Mouse (Mus musculus) hindbrain, embryonic 10.5 days (tissue): Measurements from ENCODE around the gene Paqr7. TPM values are rescaled to one million over a fixed set of nuclear protein-coding genes. Genes with fewer than 3 reads are reported as not detected.
"Not testable (repeated sequence)": the region's sequence is repeated elsewhere in the genome, so short reads cannot be mapped to it uniquely, and the experiment has no call there.

Experiments used
- DNase-seq: peaks from one replicate; pipeline ENCODE4 v3.0.0-alpha.2; 2017; ENCODE audit warnings: low spot score
- H3K27ac ChIP-seq: fragments of 300-500 bp; sonication (generic); 2 replicates; pipeline ENCODE4 v1.5.1; 2016; ENCODE audit warnings: mild to moderate bottlenecking, moderate library complexity
- H3K27me3 ChIP-seq: fragments of 300-500 bp; sonication (generic); 2 replicates; pipeline ENCODE4 v1.6.1; 2016; ENCODE audit warnings: mild to moderate bottlenecking; ENCODE audit not compliant: poor library complexity, insufficient read depth, severe bottlenecking
- H3K36me3 ChIP-seq: fragments of 300-500 bp; sonication (generic); 2 replicates; pipeline ENCODE4 v1.6.1; 2016; ENCODE audit warnings: mild to moderate bottlenecking, moderate library complexity
- H3K4me1 ChIP-seq: fragments of 300-500 bp; sonication (generic); replicated peaks from 2 replicates; pipeline ENCODE4 v1.6.1; 2016; ENCODE audit warnings: mild to moderate bottlenecking
- H3K4me3 ChIP-seq: fragments of 300-500 bp; sonication (generic); 2 replicates; pipeline ENCODE4 v1.5.1; 2016; ENCODE audit warnings: mild to moderate bottlenecking, moderate library complexity
- H3K9me3 ChIP-seq: fragments of 300-500 bp; sonication (generic); 2 replicates; pipeline ENCODE4 v1.6.1; 2016; ENCODE audit warnings: mild to moderate bottlenecking, moderate library complexity
- WGBS: fragments of 180-500 bp; shearing (Covaris S2); methylation state at CpG from one replicate; pipeline ENCODE4 v1.1.7; 2016; 5-methylcytosine and 5-hydroxymethylcytosine counted together
- polyA plus RNA-seq: library from polyadenylated mRNA; unstranded; fragments of >200 nt; fragmentation: Nextera tagmentation; extraction: Ambion mirVana; gene quantifications from 2 replicates; pipeline ENCODE4 v1.2.1, GENCODE M21; 2016

The Paqr7 gene
- polyA plus RNA-seq, 1 experiment from 2014 or later, result 4.3 TPM

GRCm38 (mm10) chr4:134479839-134480238 lies 16.7 kb upstream of the Paqr7 start:
- H3K27ac ChIP-seq, result no peak overlapping the region
- H3K27me3 ChIP-seq, result peaks cover 11% of the 10 kb centered on the region; the same call in 1 of the 2 replicates
- no peak for DNase-seq
- H3K4me1 ChIP-seq, result 0 out of 2 replicates have a peak, but pooled peaks cover 5% of the 10 kb centered on the region
- H3K9me3 ChIP-seq, result no peaks in the 10 kb centered on the region
- H3K36me3 ChIP-seq, result peaks cover 27% of the 10 kb centered on the region
- WGBS, result 87% methylated on average over 4 of the region's 4 CpGs
- H3K4me3 ChIP-seq, result no peak overlapping the region

DNA sequence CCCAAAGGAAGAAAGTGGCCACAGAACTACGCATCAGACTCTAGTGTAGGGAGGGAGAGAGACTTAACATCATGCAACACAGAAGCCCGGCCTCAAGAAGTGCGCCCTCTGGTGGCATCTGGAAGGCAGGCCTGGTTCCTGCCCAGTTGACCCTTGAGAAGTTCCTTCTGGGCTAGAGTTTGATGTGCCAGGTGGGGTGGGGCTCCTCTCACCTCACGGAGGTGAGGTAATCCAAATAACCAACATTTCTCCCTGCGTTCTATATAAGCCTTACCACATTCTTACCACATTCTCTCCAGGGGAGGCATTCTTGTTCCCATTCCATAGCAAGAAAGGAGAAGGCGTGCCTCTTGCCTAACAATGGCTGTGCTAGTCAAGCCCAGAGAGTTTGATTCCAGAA lies 15.6 kb upstream of the Paqr7 start:
- peak; percentile 72 for DNase-seq
- H3K27ac ChIP-seq, result no peak overlapping the region
- peaks cover 17% of the 10 kb centered on the region for H3K36me3 ChIP-seq
- 0 out of 2 replicates have a peak, but pooled peaks cover 5% of the 10 kb centered on the region for H3K4me1 ChIP-seq
- WGBS, result 25% methylated on average over 6 of the region's 6 CpGs
- no peak overlapping the region for H3K4me3 ChIP-seq
- H3K27me3 ChIP-seq, result peaks cover 11% of the 10 kb centered on the region; the same call in 1 of the 2 replicates
- no peaks in the 10 kb centered on the region for H3K9me3 ChIP-seq

DNA sequence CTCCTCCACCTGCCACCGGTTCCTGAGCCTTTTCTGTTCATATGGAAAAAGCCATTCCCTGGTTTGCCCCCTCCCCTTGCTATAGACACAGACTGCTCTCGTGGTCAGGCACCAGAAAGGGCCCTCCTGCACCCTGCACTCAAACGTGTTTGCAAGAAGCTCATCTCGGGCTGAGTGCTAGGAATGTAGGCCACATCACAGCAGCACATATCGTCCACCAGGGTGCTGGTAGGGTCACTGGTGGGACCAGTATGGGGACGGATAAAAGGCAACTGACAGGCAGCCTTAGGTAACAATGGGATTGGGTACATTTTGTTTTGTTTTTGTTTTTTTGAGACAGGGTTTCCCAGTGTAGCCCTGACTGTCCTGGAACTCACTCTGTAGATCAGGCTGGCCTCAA lies 15.2 kb upstream of the Paqr7 start:
- 0 out of 2 replicates have a peak, but pooled peaks cover 5% of the 10 kb centered on the region for H3K4me1 ChIP-seq
- DNase-seq, result no peak
- H3K4me3 ChIP-seq, result no peak overlapping the region
- no peaks in the 10 kb centered on the region for H3K9me3 ChIP-seq
- H3K27ac ChIP-seq, result no peak overlapping the region
- H3K27me3 ChIP-seq, result peaks cover 11% of the 10 kb centered on the region; the same call in 1 of the 2 replicates
- peaks cover 12% of the 10 kb centered on the region for H3K36me3 ChIP-seq
- 61% methylated on average over 6 of the region's 6 CpGs for WGBS

DNA sequence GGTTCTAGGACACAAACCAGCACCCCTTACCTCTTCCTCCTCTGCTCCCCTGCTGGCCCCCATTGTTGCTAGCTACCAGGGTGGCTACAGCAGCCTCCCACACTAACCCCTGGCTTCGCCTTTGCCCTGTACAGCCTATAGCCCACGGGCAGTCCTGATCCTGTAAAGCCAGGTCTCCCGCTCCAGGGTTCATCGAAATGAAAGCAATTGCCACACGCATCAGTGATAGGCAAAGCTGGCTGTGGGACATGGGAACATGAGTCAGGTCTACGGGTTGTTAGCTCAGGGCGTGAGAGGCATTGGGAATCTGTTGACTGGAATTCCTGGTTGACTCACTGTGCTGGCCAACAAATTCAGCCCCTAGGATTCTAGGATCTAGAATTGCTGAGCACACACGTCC lies 14.1 kb upstream of the Paqr7 start:
- Histone ChIP-seq H3K4me3 (no peak overlapping the region), H3K27me3 (peaks cover 11% of the 10 kb centered on the region; the same call in 1 of the 2 replicates), H3K4me1 (0 out of 2 replicates have a peak, but pooled peaks cover 5% of the 10 kb centered on the region), H3K27ac (no peak overlapping the region), H3K36me3 (peaks cover under 1% of the 10 kb centered on the region; the same call in 1 of the 2 replicates), H3K9me3 (no peaks in the 10 kb centered on the region)
- DNase-seq, result no peak
- WGBS, result 80% methylated on average over 8 of the region's 8 CpGs

GRCm38 (mm10) chr4:134483078-134483688 lies 13.3 kb upstream of the Paqr7 start:
- H3K27ac ChIP-seq, result no peak overlapping the region
- 74% methylated on average over 6 of the region's 6 CpGs for WGBS

GRCm38 (mm10) chr4:134483696-134484095 lies 12.8 kb upstream of the Paqr7 start:
- H3K4me1 ChIP-seq, result 0 out of 2 replicates have a peak, but pooled peaks cover 5% of the 10 kb centered on the region
- peaks cover 11% of the 10 kb centered on the region; the same call in 1 of the 2 replicates for H3K27me3 ChIP-seq
- H3K36me3 ChIP-seq, result no peaks in the 10 kb centered on the region
- WGBS, result 53% methylated on average over 6 of the region's 6 CpGs
- no peak for DNase-seq
- H3K9me3 ChIP-seq, result no peaks in the 10 kb centered on the region
- H3K4me3 ChIP-seq, result no peak overlapping the region
- no peak overlapping the region for H3K27ac ChIP-seq

More at GRCm38 (mm10) chr4:134483078-134483688, 13.3 kb upstream of the Paqr7 start:
- DNase-seq, result no peak
- H3K9me3 ChIP-seq, result no peaks in the 10 kb centered on the region
- no peaks in the 10 kb centered on the region for H3K36me3 ChIP-seq
- peaks cover 11% of the 10 kb centered on the region; the same call in 1 of the 2 replicates for H3K27me3 ChIP-seq
- H3K4me3 ChIP-seq, result no peak overlapping the region
- 0 out of 2 replicates have a peak, but pooled peaks cover 5% of the 10 kb centered on the region for H3K4me1 ChIP-seq

DNA sequence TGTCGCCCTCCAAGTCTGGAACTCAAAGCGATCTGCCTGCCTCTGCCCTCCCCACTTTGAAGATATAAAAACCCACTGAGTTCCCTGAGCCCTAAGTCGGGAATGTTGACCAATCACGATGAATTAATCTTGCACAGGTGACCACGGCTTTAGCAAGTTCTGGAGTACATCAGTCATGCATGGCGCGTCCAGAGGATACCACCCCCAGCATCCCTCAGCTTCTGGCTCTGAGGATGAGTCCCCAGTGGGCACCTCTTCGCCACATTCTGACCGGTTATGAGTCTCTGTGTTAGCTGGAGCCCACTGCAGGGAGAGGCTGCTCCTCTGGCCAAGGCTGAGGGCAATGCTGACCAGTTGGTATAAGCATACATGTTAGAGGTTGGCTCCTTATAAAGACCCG lies 12.3 kb upstream of the Paqr7 start:
- no peak for DNase-seq
- no peak overlapping the region for H3K4me3 ChIP-seq
- H3K4me1 ChIP-seq, result 0 out of 2 replicates have a peak, but pooled peaks cover 5% of the 10 kb centered on the region
- 85% methylated on average over 10 of the region's 10 CpGs for WGBS
- H3K9me3 ChIP-seq, result no peaks in the 10 kb centered on the region
- H3K36me3 ChIP-seq, result no peaks in the 10 kb centered on the region
- H3K27ac ChIP-seq, result no peak overlapping the region
- H3K27me3 ChIP-seq, result peaks cover 11% of the 10 kb centered on the region; the same call in 1 of the 2 replicates

DNA sequence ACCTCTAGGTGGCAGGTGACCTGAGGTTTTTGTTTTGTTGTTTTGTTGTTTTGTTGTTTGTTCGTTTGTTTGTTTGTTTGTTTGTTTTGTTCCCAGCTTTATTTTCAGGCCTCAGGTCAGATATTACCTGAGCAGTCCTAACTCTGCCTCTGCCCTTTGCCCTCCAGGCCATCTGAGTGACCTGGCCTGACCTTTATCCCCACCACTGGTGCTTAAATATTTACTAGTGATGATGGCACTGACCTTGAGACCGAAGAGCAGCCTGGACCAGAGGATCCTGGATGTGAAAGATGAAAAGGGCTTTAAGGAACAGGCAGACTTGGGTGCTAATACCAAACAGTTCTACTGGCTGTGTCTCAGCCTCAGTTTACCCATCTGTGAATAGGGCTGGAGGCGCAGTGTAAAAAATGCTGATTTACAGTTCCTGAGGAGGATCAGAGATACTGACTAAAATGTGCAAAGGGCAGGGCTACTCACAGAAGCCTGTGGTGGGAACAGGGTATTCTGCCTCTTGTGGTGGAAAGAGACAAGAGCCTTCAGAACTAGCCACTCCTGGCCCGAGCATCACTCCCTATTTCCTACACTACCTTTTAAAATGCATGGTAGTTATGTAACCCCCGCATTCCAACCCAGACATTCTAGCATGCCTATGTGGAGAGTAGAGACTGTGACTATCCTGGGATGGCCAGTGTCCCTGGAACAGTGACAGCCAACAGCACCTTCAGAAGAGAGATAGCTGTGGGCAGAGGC lies 11.2 kb upstream of the Paqr7 start:
- H3K36me3 ChIP-seq, result no peaks in the 10 kb centered on the region
- 87% methylated on average over 5 of the region's 5 CpGs for WGBS
- H3K4me1 ChIP-seq, result 0 out of 2 replicates have a peak, but pooled peaks cover 5% of the 10 kb centered on the region

GRCm38 (mm10) chr4:134488211-134488610 lies 8.3 kb upstream of the Paqr7 start:
- no peaks in the 10 kb centered on the region for H3K36me3 ChIP-seq
- WGBS, result 90% methylated on average over 5 of the region's 5 CpGs
- H3K4me1 ChIP-seq, result peaks cover 12% of the 10 kb centered on the region; the same call in 1 of the 2 replicates
- no peaks in the 10 kb centered on the region for H3K9me3 ChIP-seq
- no peak for DNase-seq
- H3K27ac ChIP-seq, result no peak overlapping the region
- H3K4me3 ChIP-seq, result no peak overlapping the region
- 0 out of 2 replicates have a peak, but pooled peaks cover 5% of the 10 kb centered on the region for H3K27me3 ChIP-seq

More for the DNA sequence above, 11.2 kb upstream of the Paqr7 start:
- no peak for DNase-seq
- Histone ChIP-seq H3K27ac (no peak overlapping the region), H3K9me3 (no peaks in the 10 kb centered on the region), H3K4me3 (no peak overlapping the region), H3K27me3 (peaks cover 11% of the 10 kb centered on the region; the same call in 1 of the 2 replicates)

DNA sequence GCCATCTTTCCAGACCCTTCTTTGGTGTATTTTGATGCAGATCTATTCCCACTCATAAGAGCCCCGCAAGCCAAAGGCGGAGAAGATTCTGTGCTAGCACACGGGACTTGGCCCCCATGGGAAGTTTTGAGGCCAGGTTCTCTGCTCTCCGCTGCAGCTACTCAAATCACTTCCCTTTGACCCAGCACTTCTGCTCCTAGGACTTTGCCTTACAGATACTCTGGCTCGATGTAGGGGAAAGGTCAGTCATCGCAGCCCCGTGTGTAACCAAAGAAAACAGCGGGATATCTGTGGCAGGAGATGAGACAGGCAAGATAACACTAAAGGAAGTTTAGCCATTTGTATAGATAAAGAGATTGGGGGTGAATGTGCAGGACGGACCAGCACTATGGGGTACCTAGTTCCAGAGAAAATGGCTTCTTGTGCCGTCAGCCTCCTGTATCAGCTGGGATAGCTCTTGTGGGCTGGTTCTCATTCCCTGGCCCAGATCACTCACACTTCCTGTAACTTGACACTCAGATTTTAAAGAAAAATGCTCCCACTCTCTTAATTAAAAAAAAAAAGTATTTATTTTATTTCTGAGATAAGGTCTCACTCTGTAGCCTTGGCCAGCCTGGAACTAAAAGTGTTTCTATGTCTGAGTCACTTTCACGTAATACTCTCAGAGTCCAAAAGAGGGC lies 6.4 kb upstream of the Paqr7 start:
- 0 out of 2 replicates have a peak, but pooled peaks cover 2% of the 10 kb centered on the region for H3K27me3 ChIP-seq
- DNase-seq, result no peak
- H3K27ac ChIP-seq, result no peak overlapping the region
- 90% methylated on average over 11 of the region's 11 CpGs for WGBS
- no peak overlapping the region for H3K4me3 ChIP-seq
- no peaks in the 10 kb centered on the region for H3K9me3 ChIP-seq
- no peaks in the 10 kb centered on the region for H3K36me3 ChIP-seq
- H3K4me1 ChIP-seq, result peaks cover 15% of the 10 kb centered on the region

- WGBS, result 86% methylated on average over 6 of the region's 6 CpGs
- no peak overlapping the region for H3K4me3 ChIP-seq
- 0 out of 2 replicates have a peak overlapping the region, but pooled peaks have one; percentile 40 for H3K27ac ChIP-seq
These were observed 4.8 kb upstream of the Paqr7 start for GRCm38 (mm10) chr4:134491716-134492115.

GRCm38 (mm10) chr4:134494161-134494560 lies 2.3 kb upstream of the Paqr7 start:
- Histone ChIP-seq H3K4me1 (peaks cover 39% of the 10 kb centered on the region), H3K27me3 (peaks cover 29% of the 10 kb centered on the region)
- WGBS, result 90% methylated on average over 6 of the region's 6 CpGs
- H3K4me3 ChIP-seq, DNase-seq, H3K36me3 ChIP-seq, H3K9me3 ChIP-seq, H3K27ac ChIP-seq: not testable (repeated sequence)

More at GRCm38 (mm10) chr4:134491716-134492115, 4.8 kb upstream of the Paqr7 start:
- Histone ChIP-seq H3K27me3 (peaks cover 12% of the 10 kb centered on the region; the same call in 1 of the 2 replicates), H3K4me1 (peaks cover 29% of the 10 kb centered on the region), H3K36me3 (no peaks in the 10 kb centered on the region), H3K9me3 (no peaks in the 10 kb centered on the region)
- DNase-seq, result no peak
